ENCODE assay signal across 11 mouse cellular contexts in the genomic region with DNA sequence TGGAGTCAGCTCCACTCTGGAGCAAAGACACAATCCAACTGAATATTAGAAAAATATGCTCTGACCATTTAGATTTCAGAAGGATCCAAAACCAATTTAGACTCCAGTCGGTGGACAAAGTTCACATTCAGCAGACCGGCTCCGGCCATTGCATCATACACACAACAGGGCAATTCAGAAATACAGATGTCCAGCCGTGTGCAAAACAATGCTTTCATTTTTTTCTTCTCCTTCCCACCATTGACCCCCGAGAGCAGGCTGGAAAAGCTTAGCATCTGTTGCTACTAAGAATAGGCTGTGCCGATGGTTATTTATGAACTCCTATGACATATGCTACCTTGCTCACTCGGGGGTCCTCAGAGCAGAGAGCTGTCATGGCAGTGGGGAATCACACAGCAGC. TPM values are rescaled to one million over a fixed set of nuclear protein-coding genes. Genes with fewer than 3 reads are reported as not detected.
DNase-seq lines count a peak whose midpoint lies in the region; ATAC-seq and TF ChIP-seq lines count a peak whose summit lies in the region.
"Had no signal": no experiment of that assay in that cellular context is flagged by ENCODE, and none has a peak within 500 bp of the region (broad histone marks: within the 10 kb centered on the region; RNA-seq: fewer than 3 reads in every experiment).

No protein-coding gene starts in this region.

- peak overlapping the region; percentile 59 for H3K4me3 ChIP-seq in gastrocnemius, adult 2 months
- H3K4me3 ChIP-seq in embryonic facial prominence, embryonic 10.5 days: no peak overlapping the region
- H3K4me3 ChIP-seq in limb, embryonic 15.5 days: no peak overlapping the region
- H3K4me3 ChIP-seq: left cerebral cortex, adult 2 months had no signal

- 32% methylated on average over 7 of the region's 7 CpGs for WGBS in embryonic facial prominence, embryonic 10.5 days
- 28% methylated on average over 7 of the region's 7 CpGs for WGBS in limb, embryonic 15.5 days

- intact Hi-C loops in gastrocnemius, adult 2 months (cut with DNase I): no loop called here
- intact Hi-C loops in gastrocnemius, postnatal 14 days (cut with DNase I; ENCODE audit: low total_unique reads): no loop called here

- no peak for ATAC-seq in limb, embryonic 15.5 days (ENCODE audit: insufficient number of reproducible peaks, low FRiP score, low TSS enrichment, low read depth)
- ATAC-seq in megakaryocyte-erythroid progenitor cell, adult 5-6 weeks (replicated peaks; ENCODE audit: low FRiP score, low TSS enrichment, poor library complexity, severe bottlenecking): no peak

- no peak for DNase-seq in gastrocnemius, adult 2 months
- no peak for DNase-seq in gastrocnemius, postnatal 14 days
- DNase-seq in layer of hippocampus, adult 9-11 months: peak; percentile 59
- DNase-seq in layer of hippocampus, postnatal 25 days (ENCODE audit: extremely low spot score in 1 of 2, low spot score in 1 of 2): no peak
- DNase-seq in embryonic facial prominence, embryonic 10.5 days (ENCODE audit: low spot score): no peak
- DNase-seq in cerebellum, postnatal 14 days: no peak
- DNase-seq: right cerebral cortex, adult 18-20 months; thymus, adult 18-20 months had no signal

- no peaks in the 10 kb centered on the region for H3K9me3 ChIP-seq in embryonic facial prominence, embryonic 10.5 days
- no peaks in the 10 kb centered on the region for H3K9me3 ChIP-seq in limb, embryonic 15.5 days

- H3K27ac ChIP-seq in gastrocnemius, adult 2 months: peak overlapping the region; percentile 88
- H3K27ac ChIP-seq in embryonic facial prominence, embryonic 10.5 days (replicated peaks): peak overlapping the region; percentile 36; the same call in 1 of the 2 replicates
- H3K27ac ChIP-seq in limb, embryonic 15.5 days: 0 out of 2 replicates have a peak overlapping the region, but pooled peaks have one; percentile 14
- H3K27ac ChIP-seq: left cerebral cortex, adult 2 months had no signal

- H3K36me3 ChIP-seq in embryonic facial prominence, embryonic 10.5 days (replicated peaks): no peaks in the 10 kb centered on the region
- no peaks in the 10 kb centered on the region for H3K36me3 ChIP-seq in limb, embryonic 15.5 days

- no peaks in the 10 kb centered on the region for H3K27me3 ChIP-seq in embryonic facial prominence, embryonic 10.5 days (replicated peaks; ENCODE audit: low read depth, poor library complexity, severe bottlenecking)
- no peaks in the 10 kb centered on the region for H3K27me3 ChIP-seq in limb, embryonic 15.5 days

- H3K4me1 ChIP-seq in embryonic facial prominence, embryonic 10.5 days: peaks cover 16% of the 10 kb centered on the region
- H3K4me1 ChIP-seq in limb, embryonic 15.5 days: peaks cover 44% of the 10 kb centered on the region

- no peak overlapping the region for H3K4me2 ChIP-seq in limb, embryonic 15.5 days

- TF ChIP-seq CTCF in gastrocnemius, adult 2 months (IDR thresholded peaks at IDR 0.05): no peak

- no peak overlapping the region for H3K9ac ChIP-seq in limb, embryonic 15.5 days

RNA-seq across cellular contexts. Expression of gene Tgfb2, which starts 23.2 kb away (rescaled TPM):
- total RNA-seq in gastrocnemius, adult 2 months (2021): 10 to 100 TPM in 1 of 2 experiments, 1 to 10 TPM in 1; 6.5 to 14.1 TPM
- 10 to 100 TPM; 15.7 to 23.8 TPM for total RNA-seq in gastrocnemius, postnatal 14 days (2021)
- 10 to 100 TPM; 29.2 to 30.7 TPM for total RNA-seq in layer of hippocampus, postnatal 25 days (2021)
- polyA plus RNA-seq in embryonic facial prominence, embryonic 10.5 days (2016; fragmentation: Nextera tagmentation; extraction: Ambion mirVana): 16.6 and 25.6 TPM in 2 replicates
- 73.8 and 75.6 TPM in 2 replicates for polyA plus RNA-seq in limb, embryonic 15.5 days (2015; fragmentation: Nextera tagmentation; extraction: Ambion mirVana)
- total RNA-seq in megakaryocyte-erythroid progenitor cell, adult 5-6 weeks (2014; fragmentation: Nextera tagmentation): 0.13 and 0.64 TPM in 2 replicates
- total RNA-seq in megakaryocyte-erythroid progenitor cell, adult 5-6 weeks (2017): 0.04 TPM in 1 of 2 replicates, not detected in the other

Comparison
In these comparisons a context has a peak if more than half of its experiments do, and no peak if none do; other contexts are left out.
1. H3K27ac ChIP-seq: peak in every context shown above with its lines; median percentile 88 in gastrocnemius, adult 2 months; 36 in embryonic facial prominence, embryonic 10.5 days; 14 in limb, embryonic 15.5 days.
2. RNA of gene Tgfb2, which starts 23.2 kb away (total RNA-seq): 29.2 to 30.7 TPM in layer of hippocampus, postnatal 25 days, 15.7 to 23.8 TPM in gastrocnemius, postnatal 14 days and 6.5 to 14.1 TPM in gastrocnemius, adult 2 months; 0.04 to 0.64 TPM in megakaryocyte-erythroid progenitor cell, adult 5-6 weeks; every median in the first group is over 4 times any median in the second.